Mouse (Mus musculus): ENCODE data around the gene Serpinc1. TPM values are rescaled to one million over a fixed set of nuclear protein-coding genes. Genes with fewer than 3 reads are reported as not detected.

The Serpinc1 gene
- polyA plus RNA-seq, 1 experiment = 0.88 TPM

DNA sequence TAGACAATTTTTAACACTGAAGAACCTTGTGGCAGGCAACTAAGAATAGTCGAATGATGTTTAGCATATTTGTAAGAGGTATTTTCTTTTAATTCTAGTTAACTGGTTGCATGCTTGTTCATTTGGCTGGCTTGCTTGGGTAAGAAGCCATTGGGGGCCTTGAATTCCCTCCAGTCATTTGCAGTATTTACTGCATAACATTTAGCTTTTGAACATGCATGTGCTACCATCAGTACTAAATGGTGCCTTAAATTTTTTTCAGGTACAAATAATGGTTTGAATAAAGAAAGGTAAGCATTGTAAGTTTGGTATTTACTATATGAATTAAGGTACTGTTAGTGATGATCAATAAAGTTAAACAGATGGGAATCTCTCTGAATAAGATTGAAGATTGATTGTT lies 58.6 kb downstream of the Serpinc1 start:
- TF ChIP-seq POLR2A (IDR thresholded peaks at IDR 0.05; ENCODE audit: borderline replicate concordance, extremely low read depth, insufficient read depth, insufficient read length, poor library complexity, severe bottlenecking) (no peak), CTCF (IDR thresholded peaks at IDR 0.05; ENCODE audit: borderline replicate concordance, extremely low read depth, insufficient read depth, insufficient read length) (no peak)
- no peak for DNase-seq (ENCODE audit: low read depth)

DNA sequence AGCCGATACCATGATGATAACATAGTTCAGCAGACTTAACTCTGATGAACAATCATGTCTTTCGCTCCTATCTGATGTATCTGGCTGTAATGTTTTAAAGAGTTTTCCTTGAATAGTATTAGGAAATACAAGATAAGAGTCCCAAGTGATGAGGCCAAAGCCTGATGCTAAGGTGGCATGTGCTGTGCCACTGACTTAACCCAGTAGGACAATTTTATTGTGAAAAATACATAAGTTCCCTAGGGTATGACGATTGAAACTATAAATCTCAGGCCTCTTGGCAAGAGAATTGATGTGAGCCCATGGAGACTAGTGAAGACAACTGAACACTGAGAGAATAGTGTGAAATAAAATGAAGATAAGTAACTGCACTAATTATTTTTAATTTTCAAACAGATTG lies 59.2 kb downstream of the Serpinc1 start:
- DNase-seq (ENCODE audit: low read depth) = no peak
- TF ChIP-seq POLR2A (IDR thresholded peaks at IDR 0.05; ENCODE audit: borderline replicate concordance, extremely low read depth, insufficient read depth, insufficient read length, poor library complexity, severe bottlenecking) = no peak

DNA sequence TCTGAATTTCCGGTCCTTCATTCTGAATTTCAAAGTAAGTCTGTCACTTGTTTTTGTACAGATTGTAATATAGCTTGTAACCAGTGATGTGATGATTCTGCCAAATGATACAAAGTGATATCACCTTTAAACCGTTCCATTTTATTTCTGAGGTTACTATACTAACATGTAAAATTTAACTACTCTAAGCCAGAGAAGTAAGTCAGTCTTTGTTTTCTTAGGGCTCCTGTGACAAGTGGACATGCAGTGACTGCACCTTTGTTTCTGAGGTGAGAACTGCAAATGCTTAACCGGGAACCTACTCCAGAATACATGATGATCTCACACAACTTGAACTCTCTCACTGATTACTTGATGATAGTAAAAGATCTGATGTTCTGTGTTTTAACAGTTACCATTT lies 59.6 kb downstream of the Serpinc1 start:
- TF ChIP-seq CTCF (IDR thresholded peaks at IDR 0.05; ENCODE audit: borderline replicate concordance, extremely low read depth, insufficient read depth, insufficient read length) (no peak), POLR2A (IDR thresholded peaks at IDR 0.05; ENCODE audit: borderline replicate concordance, extremely low read depth, insufficient read depth, insufficient read length, poor library complexity, severe bottlenecking) (no peak)
- no peak for DNase-seq (ENCODE audit: low read depth)

DNA sequence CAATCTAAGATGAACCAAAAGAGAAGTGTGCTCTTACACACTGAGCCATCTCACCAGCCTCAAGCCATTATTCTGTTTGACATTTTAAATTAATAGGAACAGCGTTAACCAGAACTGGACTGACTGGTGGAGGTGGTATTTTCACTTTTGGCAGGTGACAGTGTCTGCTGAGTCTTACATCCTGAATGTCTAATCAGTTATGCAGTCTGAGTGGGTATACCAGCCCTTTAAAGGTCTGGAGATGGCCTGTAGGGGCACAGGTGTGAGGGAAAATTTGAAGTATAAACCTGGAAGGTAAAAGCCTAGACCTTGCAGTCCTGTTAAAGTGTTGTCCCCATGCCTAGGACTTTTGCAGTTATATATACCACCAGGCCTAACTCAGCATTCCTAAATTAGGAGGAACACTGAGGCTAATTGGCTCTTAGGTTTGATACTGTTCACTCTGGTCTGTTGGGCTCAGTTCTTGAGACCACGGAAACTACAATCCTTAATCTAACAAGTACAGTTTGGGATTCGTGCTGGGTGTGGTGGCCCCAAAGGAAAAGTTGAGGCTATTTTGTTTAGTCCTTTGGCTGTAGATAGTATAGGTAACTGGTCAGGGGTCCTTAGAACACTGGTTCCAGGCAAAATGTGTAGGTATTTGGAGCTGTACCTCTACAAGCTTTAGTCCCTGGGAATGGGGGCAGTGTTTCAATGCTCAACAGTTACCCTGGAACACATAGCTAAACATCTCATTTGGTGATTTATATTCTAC lies 60.8 kb downstream of the Serpinc1 start:
- TF ChIP-seq POLR2A (IDR thresholded peaks at IDR 0.05; ENCODE audit: borderline replicate concordance, extremely low read depth, insufficient read depth, insufficient read length, poor library complexity, severe bottlenecking) (no peak), CTCF (IDR thresholded peaks at IDR 0.05; ENCODE audit: borderline replicate concordance, extremely low read depth, insufficient read depth, insufficient read length) (no peak)
- no peak for DNase-seq (ENCODE audit: low read depth)

DNA sequence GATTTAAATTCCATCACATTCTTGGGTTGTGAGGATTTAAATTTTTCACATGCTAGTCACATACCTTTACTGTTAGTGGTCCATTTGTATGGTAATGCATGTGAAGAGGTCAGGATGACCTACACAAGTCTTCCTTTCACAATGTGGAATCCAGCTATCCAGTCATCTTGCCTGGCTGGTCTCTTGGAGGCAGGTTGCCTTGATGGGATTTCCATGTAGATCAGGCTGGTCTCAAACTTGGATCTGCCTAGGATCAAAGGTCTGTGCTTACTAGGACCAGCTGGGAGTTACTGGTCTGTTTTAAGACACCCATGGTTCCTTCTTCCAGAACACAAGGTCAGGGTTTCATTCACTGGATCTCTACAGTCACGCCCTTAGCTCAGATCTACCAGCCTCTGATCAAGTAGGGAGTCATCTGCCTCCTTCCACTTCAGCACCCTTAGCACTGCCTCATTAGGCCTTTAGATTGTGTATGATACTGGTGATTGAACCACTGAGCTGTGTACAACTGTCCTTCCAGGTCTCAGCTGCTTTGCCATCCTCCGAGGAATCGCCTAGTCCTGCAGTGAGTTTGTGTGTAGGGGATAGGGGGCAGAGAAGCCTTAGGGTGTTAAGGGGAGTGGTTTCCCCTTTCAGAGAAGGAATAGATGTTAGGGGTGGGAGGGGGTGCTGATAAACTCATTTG lies 61.5 kb downstream of the Serpinc1 start:
- peak; percentile 51 for DNase-seq (ENCODE audit: low read depth)
- no peak for TF ChIP-seq CTCF (IDR thresholded peaks at IDR 0.05; ENCODE audit: borderline replicate concordance, extremely low read depth, insufficient read depth, insufficient read length)
- TF ChIP-seq POLR2A (IDR thresholded peaks at IDR 0.05; ENCODE audit: borderline replicate concordance, extremely low read depth, insufficient read depth, insufficient read length, poor library complexity, severe bottlenecking) = no peak

DNA sequence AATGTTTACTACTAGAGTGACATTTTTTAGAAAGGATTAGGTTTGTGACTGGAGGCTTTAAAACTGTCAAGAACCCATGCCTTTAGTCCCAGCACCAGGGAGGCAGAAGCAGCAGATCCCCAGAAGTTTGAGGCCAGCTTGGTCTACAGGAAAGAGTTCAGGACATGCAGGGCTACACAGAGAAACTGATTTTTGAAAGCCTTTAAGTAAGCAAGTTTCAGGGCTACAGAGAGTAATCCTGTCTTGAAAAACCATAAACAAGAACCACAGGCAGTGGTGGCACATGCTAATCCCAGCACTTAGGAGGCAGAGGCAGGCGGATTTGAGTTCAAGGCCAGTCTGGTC lies 62.0 kb downstream of the Serpinc1 start:
- no peak for DNase-seq (ENCODE audit: low read depth)
- TF ChIP-seq CTCF (IDR thresholded peaks at IDR 0.05; ENCODE audit: borderline replicate concordance, extremely low read depth, insufficient read depth, insufficient read length) (no peak), POLR2A (IDR thresholded peaks at IDR 0.05; ENCODE audit: borderline replicate concordance, extremely low read depth, insufficient read depth, insufficient read length, poor library complexity, severe bottlenecking) (no peak)

DNA sequence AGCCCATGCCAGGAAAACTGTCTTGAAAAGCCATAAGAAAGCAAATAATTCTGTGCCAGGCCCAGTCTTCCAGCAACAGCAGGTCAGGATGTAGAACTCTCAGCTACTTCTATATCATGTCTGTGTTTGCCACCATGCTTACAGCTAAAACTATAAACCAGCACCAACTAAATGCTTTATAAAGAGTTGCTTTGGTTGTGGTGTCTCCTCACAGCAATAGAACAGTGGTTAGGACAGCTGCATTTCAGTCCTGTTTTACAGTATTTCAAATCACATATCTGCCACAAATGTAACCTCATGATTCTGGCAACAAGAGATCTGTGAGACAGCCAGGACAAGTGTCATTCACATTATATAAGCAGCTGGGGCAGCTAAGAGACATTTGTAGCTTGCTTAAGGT lies 62.5 kb downstream of the Serpinc1 start:
- TF ChIP-seq POLR2A (IDR thresholded peaks at IDR 0.05; ENCODE audit: borderline replicate concordance, extremely low read depth, insufficient read depth, insufficient read length, poor library complexity, severe bottlenecking) (no peak), CTCF (IDR thresholded peaks at IDR 0.05; ENCODE audit: borderline replicate concordance, extremely low read depth, insufficient read depth, insufficient read length) (no peak)
- DNase-seq (ENCODE audit: low read depth) = no peak

DNA sequence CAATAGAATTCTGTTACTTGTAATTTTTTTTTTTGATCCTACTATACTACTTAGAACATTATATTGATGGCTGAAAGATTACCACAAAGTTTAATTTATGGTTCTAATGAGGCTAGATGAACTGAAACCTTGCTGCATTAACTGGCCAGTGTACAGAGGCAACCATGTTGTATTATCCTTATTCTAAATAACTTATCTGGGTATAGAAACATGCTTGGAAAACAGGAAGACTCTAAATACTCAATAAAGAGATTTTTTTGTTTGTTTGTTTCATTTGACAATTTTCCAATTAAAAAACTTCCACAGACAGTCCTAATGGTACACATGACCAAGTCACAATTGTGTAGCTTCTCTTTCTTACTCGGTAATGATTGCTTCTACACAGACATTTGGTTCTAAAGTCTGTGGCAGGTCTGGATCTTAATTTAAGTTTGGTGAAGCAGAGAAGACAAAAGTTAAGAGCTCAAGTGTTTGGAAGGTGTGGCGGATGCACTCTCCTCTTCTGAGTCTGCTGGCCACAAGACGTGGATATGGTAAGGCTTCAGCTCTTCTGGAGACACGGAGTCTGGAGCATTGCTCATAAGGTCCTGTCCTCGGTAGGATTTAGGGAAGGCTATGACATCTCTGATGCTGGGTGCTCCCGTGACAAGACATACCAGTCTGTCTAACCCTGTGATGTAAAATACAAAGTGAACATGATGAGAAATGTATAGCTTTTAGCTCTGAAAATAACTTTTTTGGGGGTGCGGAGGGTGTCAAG lies 63.1 kb downstream of the Serpinc1 start:
- no peak for TF ChIP-seq POLR2A (IDR thresholded peaks at IDR 0.05; ENCODE audit: borderline replicate concordance, extremely low read depth, insufficient read depth, insufficient read length, poor library complexity, severe bottlenecking)
- no peak for TF ChIP-seq CTCF (IDR thresholded peaks at IDR 0.05; ENCODE audit: borderline replicate concordance, extremely low read depth, insufficient read depth, insufficient read length)
- DNase-seq (ENCODE audit: low read depth) = no peak

DNA sequence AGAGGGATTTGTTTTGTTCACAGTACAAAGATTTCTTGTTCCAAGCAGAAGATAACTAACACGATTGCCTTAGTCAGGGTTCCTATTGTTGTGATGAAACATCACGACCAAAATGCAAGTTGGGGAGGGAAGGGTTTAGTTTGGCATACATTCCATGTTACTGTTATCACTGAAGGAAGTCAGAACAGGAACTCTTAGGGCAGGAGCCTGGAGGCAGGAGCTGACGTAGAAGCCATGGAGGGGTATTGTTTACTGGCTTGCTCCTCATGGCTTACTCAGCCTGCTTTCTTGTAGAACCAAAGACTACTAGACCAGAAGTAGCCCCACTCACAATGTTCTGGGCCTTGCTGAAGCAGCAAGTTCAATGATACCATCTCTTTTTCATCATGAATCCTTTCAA lies 68.6 kb downstream of the Serpinc1 start:
- no peak for DNase-seq (ENCODE audit: low read depth)
- TF ChIP-seq CTCF (IDR thresholded peaks at IDR 0.05; ENCODE audit: borderline replicate concordance, extremely low read depth, insufficient read depth, insufficient read length) (no peak), POLR2A (IDR thresholded peaks at IDR 0.05; ENCODE audit: borderline replicate concordance, extremely low read depth, insufficient read depth, insufficient read length, poor library complexity, severe bottlenecking) (no peak)

Other genes with a start within 250 kb of the Serpinc1 start
- 30.4 and 40.7 TPM in 2 replicates for gene Rabgap1l, start 185.4 kb upstream of the Serpinc1 start, polyA plus RNA-seq (2012; rRNA removed)
- gene Rc3h1, start 72.2 kb upstream of the Serpinc1 start, polyA plus RNA-seq (2012; rRNA removed) = 10.3 and 13.0 TPM in 2 replicates
- gene Zbtb37, start 56.3 kb downstream of the Serpinc1 start, polyA plus RNA-seq (2012; rRNA removed) = 7.8 and 9.9 TPM in 2 replicates
- 19.3 and 22.5 TPM in 2 replicates for gene Dars2, start 92.1 kb downstream of the Serpinc1 start, polyA plus RNA-seq (2012; rRNA removed)
- gene Cenpl, start 92.1 kb downstream of the Serpinc1 start, polyA plus RNA-seq (2012; rRNA removed) = 7.6 and 10.1 TPM in 2 replicates
- 19.0 and 20.3 TPM in 2 replicates for gene Klhl20, start 152.9 kb downstream of the Serpinc1 start, polyA plus RNA-seq (2012; rRNA removed)
- 15.8 and 15.9 TPM in 2 replicates for gene Ankrd45, start 164.1 kb downstream of the Serpinc1 start, polyA plus RNA-seq (2012; rRNA removed)
- gene Tex50, start 180.7 kb downstream of the Serpinc1 start, polyA plus RNA-seq (2012; rRNA removed) = not detected in 2 replicates

Measured in brain, embryonic 14.5 days (tissue).